Mouse (Mus musculus): ENCODE measurements around the gene Pigt. TPM values are rescaled to one million over a fixed set of nuclear protein-coding genes. Genes with fewer than 3 reads are reported as not detected.

Gene Pigt
- polyA plus RNA-seq, 1 experiment from 2014 or later, result 67.3 TPM

DNA sequence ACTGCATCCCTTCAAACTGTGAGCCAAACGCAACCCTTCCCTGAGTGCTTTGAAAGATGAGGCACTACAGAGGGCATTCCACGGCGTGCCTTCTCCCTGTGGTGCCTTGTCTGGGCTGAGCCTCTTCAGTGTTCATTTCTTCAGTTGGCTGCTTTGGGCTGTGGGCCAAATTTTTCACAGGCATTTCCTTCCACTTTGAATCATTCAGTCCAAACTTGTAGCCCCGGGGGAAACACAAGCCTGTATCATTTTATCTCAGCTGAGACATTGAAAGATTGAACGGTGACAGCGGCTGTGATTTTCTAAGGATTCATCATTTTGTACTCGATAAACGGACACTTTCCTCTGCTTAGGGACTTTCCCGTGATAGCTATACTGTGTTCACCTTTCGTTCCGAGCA is 19.3 kb downstream of the Pigt start:
- H3K27me3 ChIP-seq, result no peaks in the 10 kb centered on the region; the same call in 1 of the 2 replicates
- 90% methylated on average over 11 of the region's 11 CpGs for WGBS
- no peaks in the 10 kb centered on the region for H3K9me3 ChIP-seq
- no peak overlapping the region for H3K27ac ChIP-seq
- H3K9ac ChIP-seq, result no peak overlapping the region
- ATAC-seq (ENCODE audit: low FRiP score), result no peak
- H3K36me3 ChIP-seq, result no peaks in the 10 kb centered on the region
- H3K4me2 ChIP-seq, result no peak overlapping the region
- 0 out of 2 replicates have a peak, but pooled peaks cover 1% of the 10 kb centered on the region for H3K4me1 ChIP-seq (replicated peaks)
- no peak overlapping the region for H3K4me3 ChIP-seq

DNA sequence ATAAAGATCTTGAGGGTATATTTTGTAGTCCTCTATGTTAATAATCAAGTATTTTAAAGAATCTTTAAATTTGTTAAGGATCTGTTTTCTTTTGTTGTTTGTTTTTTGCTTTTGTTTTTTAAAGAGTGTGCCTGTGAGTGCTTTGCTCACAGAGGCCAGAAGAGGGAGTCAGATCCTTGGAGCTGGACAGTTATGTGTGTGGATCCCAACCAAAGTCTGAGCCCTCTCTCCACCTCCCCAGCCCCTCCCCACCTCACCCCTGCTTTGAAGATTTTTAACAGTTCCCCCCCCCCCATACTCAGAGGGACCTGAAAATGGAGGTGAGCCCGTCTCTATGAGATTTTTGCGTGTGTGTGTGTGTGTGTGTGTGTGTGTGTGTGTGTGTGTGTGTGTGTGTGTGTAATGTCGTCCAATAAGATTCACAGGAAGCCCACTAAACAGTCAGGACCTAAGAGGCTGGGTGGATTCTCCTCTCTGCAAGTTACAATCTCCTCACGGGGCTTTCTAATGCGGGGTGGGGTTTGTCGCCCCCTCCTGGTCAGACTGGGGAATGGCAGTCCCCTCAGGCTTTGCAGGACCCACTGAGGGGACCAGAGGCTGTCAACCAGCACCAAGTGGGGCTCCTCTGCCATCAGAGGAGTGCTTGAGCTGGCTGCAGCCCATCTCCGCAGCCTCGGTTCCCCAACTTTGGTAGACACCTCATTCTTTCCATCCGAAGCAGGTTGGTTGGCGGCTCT is 20.3 kb downstream of the Pigt start:
- Histone ChIP-seq H3K27me3 (peaks cover 4% of the 10 kb centered on the region), H3K4me3 (no peak overlapping the region), H3K9me3 (no peaks in the 10 kb centered on the region), H3K9ac (no peak overlapping the region), H3K4me1 (replicated peaks) (peaks cover 9% of the 10 kb centered on the region; the same call in 1 of the 2 replicates), H3K4me2 (no peak overlapping the region), H3K27ac (no peak overlapping the region), H3K36me3 (no peaks in the 10 kb centered on the region)
- WGBS, result 33% methylated on average over 10 of the region's 10 CpGs
- no peak for ATAC-seq (ENCODE audit: low FRiP score)

DNA sequence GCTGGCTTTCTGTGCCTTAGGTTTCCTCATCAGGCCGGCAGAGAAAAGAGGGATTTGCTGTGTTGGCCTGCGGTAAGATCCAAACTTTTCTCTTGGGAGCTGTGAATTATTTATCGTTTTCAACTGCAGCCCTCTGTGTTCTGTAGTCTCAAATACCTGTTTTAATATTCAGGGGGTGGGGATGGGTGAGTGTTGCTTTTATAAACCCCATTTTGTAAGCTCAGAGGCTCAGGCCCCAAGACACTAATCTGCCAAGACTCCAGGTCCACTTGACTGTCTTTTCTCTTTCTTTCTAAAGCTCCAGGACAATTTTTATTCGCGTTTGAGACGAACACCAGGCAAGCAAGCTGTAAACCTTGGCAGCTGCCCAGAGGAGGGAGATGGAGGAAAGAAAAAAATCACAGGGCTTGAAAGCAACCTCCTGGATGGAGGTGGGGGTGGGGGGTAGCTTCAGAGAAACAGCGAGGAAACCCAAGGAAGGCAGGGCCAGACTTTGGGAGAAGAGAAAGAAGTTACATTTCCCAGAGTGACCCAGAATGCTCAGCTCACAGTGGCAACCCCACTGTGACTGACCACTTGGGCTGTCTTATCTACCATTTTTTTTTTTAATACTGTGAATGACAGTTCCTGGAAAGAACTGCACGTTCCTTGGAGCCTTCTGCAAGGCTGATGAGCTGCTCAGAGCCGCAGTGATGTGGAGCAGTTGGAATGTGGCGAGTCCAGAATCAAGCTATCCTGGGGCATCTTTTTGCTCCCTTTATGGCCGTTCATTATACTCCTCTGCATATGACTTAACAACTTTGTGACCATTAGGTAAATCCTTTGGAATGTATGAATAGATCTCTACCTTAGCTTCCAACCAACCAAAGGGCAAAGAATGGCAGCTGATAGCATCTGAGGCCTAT is 21.2 kb downstream of the Pigt start:
- no peak overlapping the region for H3K4me3 ChIP-seq
- no peaks in the 10 kb centered on the region for H3K36me3 ChIP-seq
- no peak for ATAC-seq (ENCODE audit: low FRiP score)
- H3K4me2 ChIP-seq, result no peak overlapping the region
- WGBS, result 60% methylated on average over 11 of the region's 11 CpGs
- no peak overlapping the region for H3K27ac ChIP-seq
- no peak overlapping the region for H3K9ac ChIP-seq
- peaks cover 9% of the 10 kb centered on the region; the same call in 1 of the 2 replicates for H3K4me1 ChIP-seq (replicated peaks)
- no peaks in the 10 kb centered on the region for H3K9me3 ChIP-seq
- peaks cover 4% of the 10 kb centered on the region for H3K27me3 ChIP-seq

GRCm38 (mm10) chr2:164519171-164519526 is 21.8 kb downstream of the Pigt start:
- H3K27ac ChIP-seq, result no peak overlapping the region
- H3K4me2 ChIP-seq, result no peak overlapping the region
- no peak for ATAC-seq (ENCODE audit: low FRiP score)
- H3K9me3 ChIP-seq, result no peaks in the 10 kb centered on the region
- no peak overlapping the region for H3K9ac ChIP-seq
- no peak overlapping the region for H3K4me3 ChIP-seq
- H3K36me3 ChIP-seq, result no peaks in the 10 kb centered on the region
- 73% methylated on average over 6 of the region's 6 CpGs for WGBS
- H3K27me3 ChIP-seq, result peaks cover 4% of the 10 kb centered on the region
- H3K4me1 ChIP-seq (replicated peaks), result peaks cover 9% of the 10 kb centered on the region; the same call in 1 of the 2 replicates

DNA sequence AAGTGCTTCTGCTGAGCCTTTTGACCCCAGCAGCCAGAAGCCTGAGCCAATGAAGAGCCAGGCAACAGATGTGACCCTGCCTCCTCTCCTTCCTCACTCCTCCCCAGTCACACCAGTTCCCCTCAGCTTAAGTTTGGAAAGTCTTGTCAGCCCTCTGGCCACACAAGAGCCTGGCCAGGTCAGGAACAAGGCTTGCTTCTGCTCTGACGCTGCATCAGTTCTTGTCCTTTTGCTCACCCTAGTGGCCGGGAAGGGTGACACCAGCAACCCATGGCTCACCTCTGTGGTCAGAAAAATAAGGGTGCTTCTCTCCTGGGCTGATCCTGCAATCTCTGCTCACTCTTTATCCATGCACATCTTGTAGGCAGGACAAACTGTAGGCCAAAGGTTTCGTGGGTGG is 23.5 kb downstream of the Pigt start:
- no peak overlapping the region for H3K4me3 ChIP-seq
- no peak overlapping the region for H3K9ac ChIP-seq
- 15% methylated on average over 3 of the region's 3 CpGs for WGBS
- no peak for ATAC-seq (ENCODE audit: low FRiP score)
- peaks cover 9% of the 10 kb centered on the region; the same call in 1 of the 2 replicates for H3K4me1 ChIP-seq (replicated peaks)
- no peaks in the 10 kb centered on the region for H3K9me3 ChIP-seq
- peaks cover 4% of the 10 kb centered on the region for H3K27me3 ChIP-seq
- no peaks in the 10 kb centered on the region for H3K36me3 ChIP-seq
- H3K4me2 ChIP-seq, result no peak overlapping the region
- no peak overlapping the region for H3K27ac ChIP-seq

DNA sequence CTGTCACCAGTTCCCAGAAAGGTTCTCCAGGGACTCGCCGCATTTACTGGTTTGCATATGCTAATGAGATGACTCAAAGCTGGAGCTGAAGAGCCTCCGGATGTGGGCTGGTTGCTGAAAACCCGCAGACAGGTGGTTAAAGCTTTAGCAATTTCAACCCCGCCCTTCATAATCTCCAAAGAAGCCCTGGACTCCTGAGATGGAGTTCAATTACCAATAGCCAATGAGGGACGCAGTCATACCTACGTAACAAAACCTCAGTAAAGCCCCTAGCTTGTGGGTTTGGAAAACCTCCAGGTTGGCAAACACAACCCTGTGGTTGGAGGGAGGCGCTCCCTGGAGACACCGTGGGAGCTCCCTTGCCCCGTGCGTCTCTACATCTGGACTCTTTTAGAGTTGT is 24.5 kb downstream of the Pigt start:
- Histone ChIP-seq H3K36me3 (no peaks in the 10 kb centered on the region), H3K4me2 (no peak overlapping the region), H3K4me1 (replicated peaks) (peaks cover 9% of the 10 kb centered on the region; the same call in 1 of the 2 replicates), H3K27me3 (peaks cover 4% of the 10 kb centered on the region), H3K9me3 (0 out of 2 replicates have a peak, but pooled peaks cover 6% of the 10 kb centered on the region), H3K4me3 (no peak overlapping the region), H3K9ac (no peak overlapping the region), H3K27ac (no peak overlapping the region)
- no peak for ATAC-seq (ENCODE audit: low FRiP score)
- 11% methylated on average over 11 of the region's 11 CpGs for WGBS

GRCm38 (mm10) chr2:164522280-164522679 is 25.0 kb downstream of the Pigt start:
- WGBS, result 38% methylated on average over 8 of the region's 8 CpGs
- no peaks in the 10 kb centered on the region for H3K36me3 ChIP-seq
- H3K27ac ChIP-seq, result no peak overlapping the region
- no peak overlapping the region for H3K4me3 ChIP-seq
- peaks cover 9% of the 10 kb centered on the region; the same call in 1 of the 2 replicates for H3K4me1 ChIP-seq (replicated peaks)
- H3K27me3 ChIP-seq, result peaks cover 4% of the 10 kb centered on the region
- no peak overlapping the region for H3K9ac ChIP-seq
- 0 out of 2 replicates have a peak, but pooled peaks cover 8% of the 10 kb centered on the region for H3K9me3 ChIP-seq
- H3K4me2 ChIP-seq, result no peak overlapping the region
- ATAC-seq (ENCODE audit: low FRiP score), result no peak

DNA sequence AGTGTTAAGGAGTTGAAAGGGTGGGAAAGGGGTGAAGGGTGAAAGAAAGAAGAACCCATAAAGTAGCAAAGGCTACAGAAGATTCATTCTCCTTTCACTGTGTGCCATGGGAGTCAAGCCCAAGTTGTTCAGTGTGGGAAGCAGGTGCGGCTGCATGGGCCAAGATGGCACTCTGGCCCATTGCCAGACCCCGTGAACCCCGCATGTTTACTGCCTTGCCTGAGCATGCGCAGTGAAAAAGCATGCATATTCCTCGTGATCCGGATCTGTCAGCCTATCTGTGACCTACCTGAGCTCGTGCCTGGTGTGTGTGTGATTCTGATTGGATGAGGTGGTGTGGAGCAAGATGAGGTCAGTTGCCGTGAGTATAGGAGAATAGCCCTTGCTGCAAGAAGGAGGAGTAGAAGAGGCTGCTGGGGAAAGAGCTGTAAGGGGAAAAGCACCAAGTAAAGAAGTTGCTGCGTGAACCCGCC is 26.0 kb downstream of the Pigt start:
- peaks cover 4% of the 10 kb centered on the region for H3K27me3 ChIP-seq
- WGBS, result 84% methylated on average over 10 of the region's 10 CpGs
- no peak overlapping the region for H3K27ac ChIP-seq
- H3K4me1 ChIP-seq (replicated peaks), result peaks cover 9% of the 10 kb centered on the region; the same call in 1 of the 2 replicates
- no peaks in the 10 kb centered on the region for H3K36me3 ChIP-seq
- no peak overlapping the region for H3K4me2 ChIP-seq
- no peak overlapping the region for H3K4me3 ChIP-seq
- H3K9ac ChIP-seq, result no peak overlapping the region
- ATAC-seq (ENCODE audit: low FRiP score), result no peak
- 0 out of 2 replicates have a peak, but pooled peaks cover 8% of the 10 kb centered on the region for H3K9me3 ChIP-seq

- Histone ChIP-seq H3K4me2 (no peak overlapping the region), H3K27ac (no peak overlapping the region), H3K4me1 (replicated peaks) (no peaks in the 10 kb centered on the region), H3K9me3 (0 out of 2 replicates have a peak, but pooled peaks cover 8% of the 10 kb centered on the region), H3K4me3 (no peak overlapping the region), H3K27me3 (no peaks in the 10 kb centered on the region), H3K9ac (no peak overlapping the region), H3K36me3 (no peaks in the 10 kb centered on the region)
- no peak for ATAC-seq (ENCODE audit: low FRiP score)
- WGBS, result 80% methylated on average over 5 of the region's 5 CpGs
Measured at GRCm38 (mm10) chr2:164528557-164528956, 31.2 kb downstream of the Pigt start.

- no peak overlapping the region for H3K9ac ChIP-seq
- no peak overlapping the region for H3K4me2 ChIP-seq
- no peaks in the 10 kb centered on the region for H3K27me3 ChIP-seq
- 0 out of 2 replicates have a peak, but pooled peaks cover 8% of the 10 kb centered on the region for H3K9me3 ChIP-seq
- ATAC-seq (ENCODE audit: low FRiP score), result no peak
- H3K36me3 ChIP-seq, result no peaks in the 10 kb centered on the region
- H3K4me1 ChIP-seq (replicated peaks), result no peaks in the 10 kb centered on the region
- WGBS, result 5% methylated on average over 3 of the region's 3 CpGs
- H3K4me3 ChIP-seq, result no peak overlapping the region
- no peak overlapping the region for H3K27ac ChIP-seq
Measured at GRCm38 (mm10) chr2:164531169-164531568, 33.8 kb downstream of the Pigt start.

DNA sequence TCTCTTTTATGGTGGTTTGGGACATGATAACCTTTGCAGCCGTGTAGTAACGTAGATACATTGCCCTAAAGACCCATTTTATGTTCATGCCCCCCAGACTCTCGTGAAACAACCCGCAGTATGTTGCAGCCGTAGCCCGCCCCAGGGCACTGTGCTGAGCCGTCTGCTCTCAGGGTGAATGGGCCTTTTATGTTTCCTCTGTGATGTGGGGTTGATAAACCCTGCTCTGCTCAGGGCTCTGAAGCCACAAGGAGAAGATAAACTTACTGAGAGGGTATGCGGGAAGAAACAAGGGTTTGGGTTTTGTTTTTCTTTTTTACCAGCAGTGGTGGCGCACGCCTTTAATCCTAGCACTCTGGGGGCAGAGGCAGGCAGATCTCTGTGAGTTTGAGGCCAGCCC is 37.0 kb downstream of the Pigt start:
- Histone ChIP-seq H3K9ac (no peak overlapping the region), H3K36me3 (no peaks in the 10 kb centered on the region), H3K27me3 (no peaks in the 10 kb centered on the region), H3K4me2 (no peak overlapping the region), H3K27ac (no peak overlapping the region), H3K9me3 (no peaks in the 10 kb centered on the region), H3K4me1 (replicated peaks) (no peaks in the 10 kb centered on the region), H3K4me3 (no peak overlapping the region)
- WGBS, result 82% methylated on average over 10 of the region's 10 CpGs
- no peak for ATAC-seq (ENCODE audit: low FRiP score)

DNA sequence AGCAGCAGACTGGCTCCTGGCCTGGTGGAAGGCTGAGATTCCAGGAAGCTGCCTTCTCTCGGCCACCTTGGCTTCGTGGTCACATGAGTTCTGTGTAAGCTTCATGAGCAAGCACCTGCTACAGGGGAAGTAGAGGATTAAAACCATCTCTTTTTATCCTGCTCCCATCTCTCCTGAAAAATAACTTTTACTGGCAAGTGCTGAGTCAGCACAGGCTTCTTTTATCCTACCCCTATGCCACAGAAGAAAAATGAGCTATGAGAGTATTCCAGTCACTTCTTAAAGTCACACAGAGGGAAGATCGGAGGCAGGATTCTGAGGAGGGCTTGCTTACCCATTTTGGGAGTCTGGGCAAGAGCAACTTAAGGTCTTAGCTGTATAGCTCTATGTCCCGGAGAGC is 39.7 kb downstream of the Pigt start:
- ATAC-seq (ENCODE audit: low FRiP score), result no peak
- Histone ChIP-seq H3K9me3 (no peaks in the 10 kb centered on the region), H3K9ac (no peak overlapping the region), H3K4me3 (no peak overlapping the region), H3K4me2 (no peak overlapping the region), H3K27me3 (no peaks in the 10 kb centered on the region), H3K4me1 (replicated peaks) (no peaks in the 10 kb centered on the region), H3K36me3 (no peaks in the 10 kb centered on the region), H3K27ac (no peak overlapping the region)
- 88% methylated on average over 4 of the region's 4 CpGs for WGBS
